Mouse (Mus musculus): ENCODE data around the gene Mprip. TPM values are rescaled to one million over a fixed set of nuclear protein-coding genes. Genes with fewer than 3 reads are reported as not detected.

Mprip gene
- polyA plus RNA-seq, 2 experiments: 87.1 to 122 TPM

DNA sequence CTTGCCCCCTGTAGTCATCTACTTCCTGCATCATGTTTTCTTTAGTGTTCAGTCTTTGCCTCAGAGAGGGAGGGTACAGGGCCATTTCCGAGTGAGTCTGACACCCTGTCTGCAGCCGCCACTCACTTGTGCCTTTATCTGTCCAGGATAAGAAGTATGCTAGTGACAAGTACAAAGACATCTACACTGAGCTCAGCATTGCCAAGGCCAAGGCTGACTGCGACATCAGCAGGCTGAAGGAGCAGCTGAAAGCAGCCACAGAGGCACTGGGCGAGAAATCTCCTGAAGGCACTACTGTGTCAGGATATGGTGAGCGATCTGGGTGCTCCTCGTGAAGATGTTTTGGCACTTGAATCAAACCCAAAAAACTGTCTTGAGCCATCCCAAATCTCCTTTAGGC is 108.6 kb downstream of the Mprip start:
- H3K4me3 ChIP-seq (replicated peaks; ENCODE audit: low read length): no peak overlapping the region
- peaks cover 95% of the 10 kb centered on the region for H3K36me3 ChIP-seq (ENCODE audit: control insufficient read depth, insufficient read depth, low read length)

DNA sequence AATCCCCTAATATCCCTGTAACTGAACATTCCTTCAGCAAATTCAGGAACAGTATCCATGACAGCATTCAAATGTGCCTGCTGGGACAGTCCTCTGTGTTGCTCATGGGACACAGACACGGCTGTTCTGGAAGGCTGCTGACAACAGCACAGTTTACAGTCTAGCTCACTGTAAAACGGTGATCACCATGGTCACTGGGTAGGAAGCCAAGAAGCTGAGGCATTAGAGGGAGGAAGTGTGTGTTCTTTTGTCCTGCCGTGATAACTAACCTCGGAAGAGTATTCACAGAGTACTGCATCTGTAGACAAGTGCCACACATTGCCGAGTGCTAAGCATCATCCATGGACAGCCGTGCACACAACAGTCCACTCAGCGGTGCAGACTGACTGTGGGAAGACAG is 109.6 kb downstream of the Mprip start:
- H3K4me2 ChIP-seq (replicated peaks; ENCODE audit: low read depth, low read length, severe bottlenecking): no peak overlapping the region
- no peaks in the 10 kb centered on the region for H3K4me1 ChIP-seq (ENCODE audit: control insufficient read depth, insufficient read depth, low read length)
- no peaks in the 10 kb centered on the region for H3K27me3 ChIP-seq (ENCODE audit: control insufficient read depth, insufficient read depth, low read length)
- no peak overlapping the region for H3K4me3 ChIP-seq (replicated peaks; ENCODE audit: low read length)
- no peak for TF ChIP-seq POLR2A (IDR thresholded peaks at IDR 0.05; ENCODE audit: borderline replicate concordance, extremely low read depth, insufficient read depth, insufficient read length)
- 85% methylated on average over 7 of the region's 7 CpGs for WGBS
- no peak overlapping the region for H3K9ac ChIP-seq (ENCODE audit: low read depth, low read length, severe bottlenecking)
- H3K9me3 ChIP-seq (ENCODE audit: control insufficient read depth, low read length): no peaks in the 10 kb centered on the region
- no peak overlapping the region for H3K27ac ChIP-seq (replicated peaks; ENCODE audit: low read depth, low read length)
- ATAC-seq (ENCODE audit: low FRiP score, low read depth): no peak
- H3K36me3 ChIP-seq (ENCODE audit: control insufficient read depth, insufficient read depth, low read length): peaks cover 94% of the 10 kb centered on the region
- DNase-seq (ENCODE audit: low spot score): no peak

More for the DNA sequence above, 108.6 kb downstream of the Mprip start:
- ATAC-seq (ENCODE audit: low FRiP score, low read depth): no peak
- no peak overlapping the region for H3K27ac ChIP-seq (replicated peaks; ENCODE audit: low read depth, low read length)
- no peaks in the 10 kb centered on the region for H3K27me3 ChIP-seq (ENCODE audit: control insufficient read depth, insufficient read depth, low read length)
- H3K9ac ChIP-seq (ENCODE audit: low read depth, low read length, severe bottlenecking): no peak overlapping the region
- no peak for TF ChIP-seq POLR2A (IDR thresholded peaks at IDR 0.05; ENCODE audit: borderline replicate concordance, extremely low read depth, insufficient read depth, insufficient read length)
- no peaks in the 10 kb centered on the region for H3K4me1 ChIP-seq (ENCODE audit: control insufficient read depth, insufficient read depth, low read length)
- 94% methylated on average over 6 of the region's 6 CpGs for WGBS
- DNase-seq (ENCODE audit: low spot score): no peak
- no peak overlapping the region for H3K4me2 ChIP-seq (replicated peaks; ENCODE audit: low read depth, low read length, severe bottlenecking)
- no peaks in the 10 kb centered on the region for H3K9me3 ChIP-seq (ENCODE audit: control insufficient read depth, low read length)

DNA sequence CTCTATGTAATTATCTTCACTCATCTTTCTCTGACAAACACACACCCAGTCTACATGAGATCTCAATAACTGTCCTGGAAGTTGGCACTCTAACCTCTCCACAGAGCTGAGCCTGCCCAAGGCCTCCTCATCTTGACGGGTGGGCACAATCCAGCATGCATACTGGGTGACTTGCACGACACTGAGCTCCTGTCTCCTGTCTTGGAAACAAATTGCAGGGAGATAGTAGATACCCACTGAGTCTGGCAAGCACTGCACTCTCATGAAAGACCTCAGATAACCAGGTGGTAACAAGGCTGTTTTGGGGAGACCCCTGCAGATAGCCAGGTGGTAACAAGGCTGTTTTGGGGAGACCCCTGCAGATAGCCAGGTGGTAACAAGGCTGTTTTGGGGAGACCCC is 111.2 kb downstream of the Mprip start:
- no peak overlapping the region for H3K4me3 ChIP-seq (replicated peaks; ENCODE audit: low read length)
- no peak overlapping the region for H3K9ac ChIP-seq (ENCODE audit: low read depth, low read length, severe bottlenecking)
- H3K4me2 ChIP-seq (replicated peaks; ENCODE audit: low read depth, low read length, severe bottlenecking): no peak overlapping the region
- no peaks in the 10 kb centered on the region for H3K4me1 ChIP-seq (ENCODE audit: control insufficient read depth, insufficient read depth, low read length)
- DNase-seq (ENCODE audit: low spot score) (no peak), ATAC-seq (ENCODE audit: low FRiP score, low read depth) (no peak)
- H3K36me3 ChIP-seq (ENCODE audit: control insufficient read depth, insufficient read depth, low read length): peaks cover 96% of the 10 kb centered on the region
- no peaks in the 10 kb centered on the region for H3K27me3 ChIP-seq (ENCODE audit: control insufficient read depth, insufficient read depth, low read length)
- no peaks in the 10 kb centered on the region for H3K9me3 ChIP-seq (ENCODE audit: control insufficient read depth, low read length)
- TF ChIP-seq POLR2A (IDR thresholded peaks at IDR 0.05; ENCODE audit: borderline replicate concordance, extremely low read depth, insufficient read depth, insufficient read length): no peak
- H3K27ac ChIP-seq (replicated peaks; ENCODE audit: low read depth, low read length): no peak overlapping the region
- WGBS: 86% methylated on average over 2 of the region's 2 CpGs

DNA sequence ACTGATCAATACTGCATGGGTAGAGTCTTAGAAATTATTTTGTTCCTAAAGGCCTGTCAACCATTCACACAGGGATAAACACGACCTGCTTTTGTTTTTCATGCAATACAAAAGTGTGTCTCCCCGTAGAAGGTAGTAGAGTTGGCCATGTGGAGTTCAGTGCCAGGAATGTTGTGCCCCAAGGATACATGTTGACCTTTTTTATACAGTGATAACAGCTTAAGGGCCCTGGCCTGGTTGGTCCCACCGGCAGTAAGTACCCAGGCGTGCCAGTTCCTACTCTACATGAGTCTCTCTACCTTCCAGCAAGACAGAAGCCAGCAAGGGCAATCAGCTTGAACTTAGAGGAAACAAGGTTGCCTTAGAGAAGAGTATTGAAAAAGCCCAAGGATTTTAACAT is 111.8 kb downstream of the Mprip start:
- whole genome bisulfite sequencing: 80% methylated on average over 4 of the region's 4 CpGs
- H3K36me3 ChIP-seq (ENCODE audit: control insufficient read depth, insufficient read depth, low read length): peaks cover 96% of the 10 kb centered on the region
- no peak for ATAC-seq (ENCODE audit: low FRiP score, low read depth)
- H3K4me1 ChIP-seq (ENCODE audit: control insufficient read depth, insufficient read depth, low read length): no peaks in the 10 kb centered on the region
- DNase-seq (ENCODE audit: low spot score): no peak
- no peak overlapping the region for H3K9ac ChIP-seq (ENCODE audit: low read depth, low read length, severe bottlenecking)
- H3K4me3 ChIP-seq (replicated peaks; ENCODE audit: low read length): no peak overlapping the region
- H3K27ac ChIP-seq (replicated peaks; ENCODE audit: low read depth, low read length): no peak overlapping the region
- H3K9me3 ChIP-seq (ENCODE audit: control insufficient read depth, low read length): no peaks in the 10 kb centered on the region
- H3K4me2 ChIP-seq (replicated peaks; ENCODE audit: low read depth, low read length, severe bottlenecking): no peak overlapping the region
- TF ChIP-seq POLR2A (IDR thresholded peaks at IDR 0.05; ENCODE audit: borderline replicate concordance, extremely low read depth, insufficient read depth, insufficient read length): no peak
- H3K27me3 ChIP-seq (ENCODE audit: control insufficient read depth, insufficient read depth, low read length): no peaks in the 10 kb centered on the region

DNA sequence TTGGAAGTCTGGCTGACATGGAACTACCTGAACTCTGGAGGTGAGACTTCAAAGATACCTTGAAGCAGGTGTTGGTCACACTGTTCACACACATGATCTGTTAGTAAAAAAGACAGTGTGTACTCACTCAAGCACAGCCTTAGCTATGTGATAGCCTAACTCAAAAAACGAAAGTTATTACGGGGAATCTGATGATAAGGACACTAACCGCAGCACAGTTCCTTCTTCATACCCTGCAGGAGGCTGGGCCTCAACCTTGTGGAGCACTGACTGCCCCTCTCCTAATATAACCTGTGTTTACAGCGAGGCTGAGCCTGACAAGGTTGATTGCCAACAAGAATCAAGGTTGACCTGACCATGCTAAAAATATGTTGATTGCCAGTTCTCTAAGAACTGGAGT is 113.4 kb downstream of the Mprip start:
- no peak overlapping the region for H3K4me3 ChIP-seq (replicated peaks; ENCODE audit: low read length)
- H3K4me2 ChIP-seq (replicated peaks; ENCODE audit: low read depth, low read length, severe bottlenecking): no peak overlapping the region
- H3K9ac ChIP-seq (ENCODE audit: low read depth, low read length, severe bottlenecking): no peak overlapping the region
- no peak for TF ChIP-seq POLR2A (IDR thresholded peaks at IDR 0.05; ENCODE audit: borderline replicate concordance, extremely low read depth, insufficient read depth, insufficient read length)
- DNase-seq (ENCODE audit: low spot score) (no peak), ATAC-seq (ENCODE audit: low FRiP score, low read depth) (no peak)
- WGBS: 89% methylated on average over 4 of the region's 4 CpGs
- H3K4me1 ChIP-seq (ENCODE audit: control insufficient read depth, insufficient read depth, low read length): no peaks in the 10 kb centered on the region
- no peaks in the 10 kb centered on the region for H3K9me3 ChIP-seq (ENCODE audit: control insufficient read depth, low read length)
- H3K36me3 ChIP-seq (ENCODE audit: control insufficient read depth, insufficient read depth, low read length): peaks cover 80% of the 10 kb centered on the region
- no peak overlapping the region for H3K27ac ChIP-seq (replicated peaks; ENCODE audit: low read depth, low read length)
- H3K27me3 ChIP-seq (ENCODE audit: control insufficient read depth, insufficient read depth, low read length): no peaks in the 10 kb centered on the region
